Mouse (Mus musculus): Measurements from ENCODE around the gene Pspn.

DNA sequence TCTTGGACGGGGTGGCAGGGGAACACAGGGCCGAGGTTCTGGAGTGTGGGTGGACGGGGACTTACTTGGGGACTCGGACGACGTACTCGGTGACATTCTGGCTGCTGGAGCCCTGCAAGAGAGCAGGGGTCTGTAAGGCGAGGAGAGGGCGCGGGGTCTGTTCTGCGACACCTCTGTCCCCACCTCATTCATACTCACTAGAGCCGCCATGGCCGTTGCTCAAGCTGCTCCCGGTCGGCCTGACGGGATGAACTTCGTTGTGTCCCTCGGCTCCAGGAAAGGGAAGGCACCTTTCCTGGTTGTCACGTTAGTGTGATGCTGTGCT lies 11.1 kb upstream of the Pspn start:
- TF ChIP-seq CTCF (IDR thresholded peaks at IDR 0.05; ENCODE audit: extremely low read depth, insufficient read depth, insufficient read length, insufficient replicate concordance) = no peak
- TF ChIP-seq POLR2A (IDR thresholded peaks at IDR 0.05; ENCODE audit: low read depth, low read length) = no peak

All from spleen, adult 2 months (tissue).